Mouse (Mus musculus) erythroblast, embryonic 14.5 days (primary cell): ENCODE results near the gene Ipo5. TPM values are rescaled to one million over a fixed set of nuclear protein-coding genes. Genes with fewer than 3 reads are reported as not detected.

ENCODE experiments used
- H3K27me3 ChIP-seq: 2 replicates; pipeline ENCODE4 v1.6.1; 2012; ENCODE audit warnings: inconsistent platforms; ENCODE audit not compliant: control insufficient read depth
- H3K36me3 ChIP-seq: 2 replicates; pipeline ENCODE4 v1.6.1; 2012; ENCODE audit warnings: mild to moderate bottlenecking, inconsistent platforms; ENCODE audit not compliant: control insufficient read depth
- H3K4me1 ChIP-seq: 2 replicates; pipeline ENCODE4 v1.6.1; 2012; ENCODE audit warnings: inconsistent platforms; ENCODE audit not compliant: control insufficient read depth
- H3K4me3 ChIP-seq: replicated peaks from 2 replicates; pipeline ENCODE3; 2012; ENCODE audit warnings: moderate library complexity, mild to moderate bottlenecking, inconsistent platforms
- H3K9me3 ChIP-seq: 2 replicates; pipeline ENCODE4 v1.6.1; 2012; ENCODE audit warnings: low read length, inconsistent platforms, mixed read lengths; ENCODE audit not compliant: control insufficient read depth
- GATA1 ChIP-seq: IDR thresholded peaks from 2 replicates; pipeline ENCODE4 v1.6.1; 2012; ENCODE audit warnings: low read length, inconsistent platforms, mixed read lengths
- TAL1 ChIP-seq: IDR thresholded peaks from 3 replicates; pipeline ENCODE4 v1.6.1; 2012; ENCODE audit warnings: low read length, inconsistent platforms, mixed read lengths
- polyA plus RNA-seq: library from polyadenylated mRNA; stranded (reverse); fragments of >175 nt; gene quantifications from 2 replicates; pipeline ENCODE4 v1.2.3, GENCODE M21; 2012

The Ipo5 gene
- polyA plus RNA-seq, 1 experiment, result 0.47 TPM

- no peaks in the 10 kb centered on the region for H3K9me3 ChIP-seq
- H3K27me3 ChIP-seq, result peaks cover 3% of the 10 kb centered on the region
- peaks cover 29% of the 10 kb centered on the region for H3K4me1 ChIP-seq
- TF ChIP-seq GATA1 (no peak), TAL1 (no peak)
- peak overlapping the region; percentile 84 for H3K4me3 ChIP-seq
- peaks cover 5% of the 10 kb centered on the region for H3K36me3 ChIP-seq
Observed at GRCm38 (mm10) chr14:120910320-120910719, 704 bp upstream of the Ipo5 start.

DNA sequence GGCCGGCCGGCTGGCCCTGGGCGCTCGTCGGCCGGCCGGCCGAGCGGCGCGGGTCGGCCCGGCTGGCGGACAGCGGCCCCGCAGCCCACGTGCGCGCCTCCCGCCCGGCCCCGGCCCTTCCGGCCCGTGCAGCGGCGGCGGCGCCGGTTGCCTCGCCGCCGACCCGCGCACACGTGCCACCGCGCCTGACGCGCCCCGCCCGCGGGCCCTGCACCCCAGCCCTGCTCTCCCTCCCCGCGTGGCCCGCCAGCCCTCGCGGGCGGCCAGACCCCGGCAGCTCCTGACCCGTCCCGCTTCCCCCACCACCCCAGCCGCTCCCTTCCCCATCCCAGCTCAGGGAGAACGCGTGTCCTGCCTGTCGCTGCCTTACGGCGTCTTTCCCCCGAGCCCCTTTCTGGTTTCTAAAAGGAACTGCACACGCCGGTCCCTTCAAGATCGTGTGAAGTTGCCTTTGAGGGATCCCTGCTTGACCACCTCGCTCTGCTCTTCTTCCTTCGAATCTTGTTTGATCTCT lies 421 bp downstream of the Ipo5 start:
- Histone ChIP-seq H3K36me3 (peaks cover 9% of the 10 kb centered on the region), H3K9me3 (no peaks in the 10 kb centered on the region), H3K27me3 (peaks cover 3% of the 10 kb centered on the region), H3K4me3 (peak overlapping the region; percentile 84), H3K4me1 (peaks cover 29% of the 10 kb centered on the region)
- TF ChIP-seq TAL1 (no peak), GATA1 (no peak)

GRCm38 (mm10) chr14:120912090-120912710 lies 1.2 kb downstream of the Ipo5 start:
- Histone ChIP-seq H3K4me3 (peak overlapping the region; percentile 84), H3K27me3 (peaks cover 3% of the 10 kb centered on the region), H3K36me3 (peaks cover 16% of the 10 kb centered on the region), H3K9me3 (no peaks in the 10 kb centered on the region), H3K4me1 (peaks cover 29% of the 10 kb centered on the region)
- TF ChIP-seq GATA1 (no peak), TAL1 (no peak)

DNA sequence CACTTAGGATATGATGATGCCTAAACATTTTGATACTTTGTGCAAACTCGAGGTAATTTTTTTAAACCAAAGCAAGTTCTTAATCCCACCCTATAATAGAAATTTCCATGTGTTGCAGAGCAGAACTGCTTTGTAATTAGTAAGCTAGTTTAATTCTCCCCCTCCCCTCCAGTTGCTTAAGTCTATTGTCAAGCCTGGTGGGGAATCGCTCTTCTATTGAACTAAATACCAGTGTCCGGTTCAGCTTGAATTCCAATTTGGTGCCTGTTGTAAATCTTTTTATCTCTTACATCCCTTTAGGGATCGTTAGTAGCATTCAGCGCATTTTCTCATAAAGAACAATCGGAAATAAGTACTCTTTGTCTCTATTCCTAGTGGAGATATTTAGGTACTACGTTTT lies 1.9 kb downstream of the Ipo5 start:
- Histone ChIP-seq H3K4me3 (peak overlapping the region; percentile 84), H3K27me3 (peaks cover 3% of the 10 kb centered on the region), H3K4me1 (peaks cover 29% of the 10 kb centered on the region), H3K36me3 (peaks cover 21% of the 10 kb centered on the region), H3K9me3 (no peaks in the 10 kb centered on the region)
- no peak for TF ChIP-seq GATA1
- no peak for TF ChIP-seq TAL1

DNA sequence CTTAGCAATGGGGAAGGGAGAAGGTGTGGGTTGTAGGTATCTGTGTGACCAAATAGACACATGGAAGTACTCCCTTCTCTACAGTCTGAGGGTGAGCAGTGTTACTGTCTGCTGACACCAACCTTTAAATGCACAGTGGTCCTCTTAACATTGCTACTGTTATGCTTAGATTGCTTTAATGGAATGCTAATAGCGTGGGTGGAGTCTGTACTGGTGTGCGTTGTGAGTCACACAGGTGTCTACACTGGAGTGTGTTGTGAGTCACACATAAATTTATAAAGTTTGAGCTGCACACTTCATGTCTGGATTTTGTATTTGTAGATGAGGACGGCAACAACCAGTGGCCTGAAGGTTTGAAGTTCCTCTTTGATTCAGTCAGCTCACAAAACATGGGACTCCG lies 10.8 kb downstream of the Ipo5 start:
- Histone ChIP-seq H3K36me3 (peaks cover 97% of the 10 kb centered on the region), H3K27me3 (no peaks in the 10 kb centered on the region), H3K4me3 (no peak overlapping the region), H3K9me3 (no peaks in the 10 kb centered on the region), H3K4me1 (no peaks in the 10 kb centered on the region)
- TF ChIP-seq TAL1 (no peak), GATA1 (no peak)

DNA sequence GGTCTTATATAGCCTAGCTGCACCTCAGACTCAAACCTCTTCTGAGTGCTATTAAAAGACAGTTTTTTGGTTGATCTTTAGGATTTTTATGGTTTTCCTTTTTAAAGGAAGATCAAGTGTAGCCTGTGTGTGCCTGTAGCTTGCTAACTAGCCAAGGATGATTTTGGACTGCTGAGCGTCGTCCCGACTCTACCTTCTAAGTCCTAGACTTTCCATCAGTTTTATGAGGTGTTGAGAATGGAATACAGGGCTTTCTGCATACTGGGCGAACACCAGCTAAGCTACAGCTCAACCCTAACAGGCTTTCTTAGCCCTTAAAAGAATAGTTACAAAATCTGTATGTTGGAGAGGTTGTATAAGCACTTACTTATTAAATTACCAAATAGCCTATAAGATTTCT lies 13.0 kb downstream of the Ipo5 start:
- H3K4me3 ChIP-seq, result no peak overlapping the region
- H3K4me1 ChIP-seq, result no peaks in the 10 kb centered on the region
- no peak for TF ChIP-seq GATA1
- TF ChIP-seq TAL1, result no peak
- H3K36me3 ChIP-seq, result peaks cover 98% of the 10 kb centered on the region
- H3K27me3 ChIP-seq, result no peaks in the 10 kb centered on the region
- H3K9me3 ChIP-seq, result no peaks in the 10 kb centered on the region

- Histone ChIP-seq H3K9me3 (no peaks in the 10 kb centered on the region), H3K36me3 (peaks cover 98% of the 10 kb centered on the region), H3K4me3 (no peak overlapping the region), H3K4me1 (no peaks in the 10 kb centered on the region), H3K27me3 (no peaks in the 10 kb centered on the region)
- TF ChIP-seq GATA1 (no peak), TAL1 (no peak)
Observed at GRCm38 (mm10) chr14:120925731-120926585, 14.9 kb downstream of the Ipo5 start.

DNA sequence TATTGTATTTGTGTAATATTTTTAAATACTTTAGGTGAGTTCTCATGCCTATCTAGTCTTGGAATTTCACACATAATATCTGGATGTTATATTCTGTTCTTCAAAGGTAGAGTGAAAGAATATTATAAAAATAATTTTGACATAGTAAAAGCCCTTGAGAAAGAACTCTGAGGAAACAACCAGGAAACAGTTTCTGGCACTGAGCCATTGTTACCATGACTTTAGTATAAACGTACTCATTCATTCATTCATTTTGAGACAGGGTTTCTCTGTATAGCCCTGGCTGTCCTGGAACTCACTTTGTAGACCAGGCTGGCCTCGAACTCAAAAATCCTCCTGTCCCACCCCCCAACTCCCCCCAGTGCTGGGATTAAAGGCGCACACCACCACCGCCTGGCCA lies 20.2 kb downstream of the Ipo5 start:
- Histone ChIP-seq H3K4me3 (no peak overlapping the region), H3K27me3 (no peaks in the 10 kb centered on the region), H3K36me3 (peaks cover 99% of the 10 kb centered on the region), H3K9me3 (no peaks in the 10 kb centered on the region), H3K4me1 (peaks cover 7% of the 10 kb centered on the region)
- TF ChIP-seq GATA1 (no peak), TAL1 (no peak)

GRCm38 (mm10) chr14:120933624-120934023 lies 22.6 kb downstream of the Ipo5 start:
- no peaks in the 10 kb centered on the region for H3K27me3 ChIP-seq
- TF ChIP-seq TAL1 (peak; percentile 37; the same call in 1 of the 3 replicates), GATA1 (no peak)
- peaks cover 100% of the 10 kb centered on the region for H3K36me3 ChIP-seq
- H3K4me3 ChIP-seq, result no peak overlapping the region
- no peaks in the 10 kb centered on the region for H3K9me3 ChIP-seq
- peaks cover 7% of the 10 kb centered on the region for H3K4me1 ChIP-seq
